Mouse (Mus musculus) E14TG2a.4 (cell line): ENCODE results near the gene Ttc24.

Experiments
- CTCF ChIP-seq: conservative IDR thresholded peaks from 2 replicates; pipeline ENCODE4 v1.5.1; 2014; ENCODE audit warnings: low read length
- NANOG ChIP-seq: IDR thresholded peaks from 2 replicates; pipeline ENCODE4 v1.6.1; 2014; ENCODE audit warnings: borderline replicate concordance, low read length, mixed read lengths
- POU5F1 ChIP-seq: IDR thresholded peaks from 2 replicates; pipeline ENCODE4 v1.6.1; 2014; ENCODE audit warnings: low read length, borderline replicate concordance

DNA sequence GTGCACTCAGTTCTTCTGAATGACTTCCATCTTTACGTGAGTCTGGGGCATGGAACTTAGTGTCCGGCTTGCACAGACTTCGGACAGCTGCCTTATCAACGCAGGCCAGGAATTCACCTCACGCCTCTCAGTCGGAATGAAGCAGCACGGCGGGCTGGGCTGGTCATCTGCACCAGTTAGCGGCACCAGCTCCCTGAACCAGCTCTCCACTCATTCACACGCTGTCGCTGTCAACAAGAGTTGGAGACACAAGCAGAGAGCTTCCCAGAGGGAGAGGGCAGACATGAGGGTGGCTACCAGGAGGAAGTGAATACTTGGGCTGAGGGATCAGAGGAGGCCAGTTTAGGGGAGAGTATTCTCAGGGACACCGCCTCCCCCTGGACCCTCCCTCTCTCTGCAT is 36.3 kb upstream of the Ttc24 start:
- no peak for TF ChIP-seq CTCF
- TF ChIP-seq NANOG = no peak
- TF ChIP-seq POU5F1 = no peak
